In genomic region chr14:22323058-22323457, GRCm38 (mm10) we compare ENCODE assay signal across 16 mouse cellular contexts.
"Had no signal": no experiment of that assay in that cellular context is flagged by ENCODE, and none has a peak within 500 bp of the region (broad histone marks: within the 10 kb centered on the region; RNA-seq: fewer than 3 reads in every experiment).

No protein-coding gene starts in this region.

- H3K4me1 ChIP-seq: hindbrain, embryonic 15.5 days; liver, embryonic 13.5 days; midbrain, embryonic 12.5 days; midbrain, embryonic 15.5 days; neural tube, embryonic 12.5 days; neural tube, embryonic 15.5 days had no signal

- H3K27me3 ChIP-seq: hindbrain, embryonic 15.5 days; liver, embryonic 13.5 days; midbrain, embryonic 15.5 days; neural tube, embryonic 12.5 days; neural tube, embryonic 15.5 days had no signal

- H3K4me2 ChIP-seq: hindbrain, embryonic 15.5 days; liver, embryonic 13.5 days; midbrain, embryonic 12.5 days; midbrain, embryonic 15.5 days; neural tube, embryonic 12.5 days; neural tube, embryonic 15.5 days had no signal

- H3K4me3 ChIP-seq: hindbrain, embryonic 15.5 days; layer of hippocampus, adult 2 months; liver, embryonic 13.5 days; midbrain, embryonic 12.5 days; midbrain, embryonic 15.5 days; neural tube, embryonic 12.5 days; neural tube, embryonic 15.5 days had no signal

- DNase-seq: kidney, adult 11 months; kidney, postnatal 25 days; liver, embryonic 13.5 days; right cerebral cortex, adult 18-20 months; right cerebral cortex, postnatal 14 days; right cerebral cortex, postnatal 4 days; thymus, adult 18-20 months; thymus, postnatal 36 days had no signal

- ATAC-seq: midbrain, embryonic 15.5 days had no signal

- H3K36me3 ChIP-seq: hindbrain, embryonic 15.5 days; liver, embryonic 13.5 days; midbrain, embryonic 12.5 days; midbrain, embryonic 15.5 days; neural tube, embryonic 12.5 days; neural tube, embryonic 15.5 days had no signal

- H3K27ac ChIP-seq: hindbrain, embryonic 15.5 days; kidney, postnatal 0 days; layer of hippocampus, adult 2 months; liver, embryonic 13.5 days; macrophage; midbrain, embryonic 12.5 days; midbrain, embryonic 15.5 days; neural tube, embryonic 12.5 days; neural tube, embryonic 15.5 days had no signal

- H3K9me3 ChIP-seq: hindbrain, embryonic 15.5 days; liver, embryonic 13.5 days; midbrain, embryonic 12.5 days; midbrain, embryonic 15.5 days; neural tube, embryonic 12.5 days; neural tube, embryonic 15.5 days had no signal

- H3K9ac ChIP-seq: hindbrain, embryonic 15.5 days; liver, embryonic 13.5 days; midbrain, embryonic 12.5 days; midbrain, embryonic 15.5 days; neural tube, embryonic 12.5 days; neural tube, embryonic 15.5 days had no signal
